Mouse (Mus musculus) Patski (cell line): Measurements from ENCODE around the gene Gm13043. TPM values are rescaled to one million over a fixed set of nuclear protein-coding genes. Genes with fewer than 3 reads are reported as not detected.
"Not testable (repeated sequence)": the region's sequence is repeated elsewhere in the genome, so short reads cannot be mapped to it uniquely, and the experiment has no call there.

Experiments
- ATAC-seq: fragments of 100-300 bp; one replicate; pipeline ENCODE4 v1.8.0; 2021
- CTCF ChIA-PET: fragments of 350-600 bp; sonication (Branson Sonifier 250); formaldehyde crosslinking; loops from one replicate; lab custom pipeline; 2022; ENCODE audit warnings: inconsistent platforms; lab: Charles Lee
- POLR2A ChIA-PET: fragments of 350-600 bp; sonication (Branson Sonifier 250); formaldehyde crosslinking; loops from one replicate; lab custom pipeline; 2022; ENCODE audit warnings: antibody characterized with exemption, inconsistent platforms; lab: Charles Lee
- DNase-seq: peaks from one replicate; pipeline ENCODE4 v3.0.0-alpha.2; 2011; ENCODE audit warnings: low read depth, low spot score
- H3K27me3 ChIP-seq: fragments of 371-371 bp; one replicate; pipeline ENCODE4 v1.5.1; 2021
- CTCF ChIP-seq: fragments of 100-300 bp; IDR thresholded peaks from one replicate; pipeline ENCODE4 v1.5.1; 2021
- in situ Hi-C: fragments of 300-500 bp; cut with MboI; formaldehyde crosslinking; loops from 3 replicates; pipeline ENCODE4 v1.11.1; 2018; ENCODE audit warnings: low pct_unique_long_range_greater_than_20kb, mixed read lengths
- polyA plus RNA-seq: library from polyadenylated mRNA; unstranded; gene quantifications from one replicate; pipeline ENCODE4 v1.2.3, GENCODE M21; 2021

Gm13043 gene
- not detected for polyA plus RNA-seq

DNA sequence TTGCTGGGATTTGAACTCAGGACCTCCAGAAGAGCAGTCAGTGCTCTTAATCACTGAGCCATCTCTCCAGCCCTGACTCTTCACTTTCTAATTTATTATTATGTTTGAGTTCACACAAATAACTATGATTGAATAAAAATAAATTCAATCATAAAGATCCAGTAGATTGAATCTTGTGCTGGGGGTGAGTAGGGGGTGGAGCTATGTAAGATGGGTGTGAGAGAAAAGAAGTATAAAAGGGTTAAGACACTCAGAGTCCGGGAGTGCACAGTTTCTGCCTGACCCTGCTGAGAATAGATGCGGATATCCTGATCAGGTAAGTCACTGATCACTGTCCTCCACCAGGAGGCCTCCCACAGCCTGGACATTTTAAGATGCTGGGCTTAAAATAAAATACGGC is at the start of gene Gm13043:
TSS of gene Gm13043 (plus strand) at position 301 of the 400 bp plus-strand sequence.
- no peaks in the 10 kb centered on the region for H3K27me3 ChIP-seq
- ATAC-seq (no peak), DNase-seq (no peak)
- no peak for TF ChIP-seq CTCF
- in situ Hi-C loops: no loop called here
- CTCF ChIA-PET: no interaction called here
- POLR2A ChIA-PET: no interaction called here

DNA sequence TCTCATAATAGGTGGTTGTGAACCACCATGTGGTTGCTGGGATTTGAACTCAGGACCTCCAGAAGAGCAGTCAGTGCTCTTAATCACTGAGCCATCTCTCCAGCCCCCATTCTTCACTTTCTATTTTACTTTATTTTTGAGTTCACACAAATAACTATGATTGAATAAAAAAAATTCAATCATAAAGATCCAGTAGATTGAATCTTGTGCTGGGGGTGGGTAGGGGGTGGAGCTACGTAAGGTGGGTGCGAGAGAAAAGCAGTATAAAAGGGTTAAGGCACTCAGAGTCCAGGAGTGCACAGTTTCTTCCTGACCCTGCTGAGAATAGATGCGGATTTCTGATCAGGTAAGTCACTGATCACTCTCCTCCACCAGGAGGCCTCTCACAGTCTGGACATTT is 24.5 kb downstream of the Gm13043 start, which contains the start of gene Gm13040:
TSS of gene Gm13040 (plus strand) at position 301 of the 400 bp plus-strand sequence.
- ATAC-seq, H3K27me3 ChIP-seq, DNase-seq, POLR2A ChIA-PET, in situ Hi-C loops, CTCF ChIA-PET: not testable (repeated sequence)

DNA sequence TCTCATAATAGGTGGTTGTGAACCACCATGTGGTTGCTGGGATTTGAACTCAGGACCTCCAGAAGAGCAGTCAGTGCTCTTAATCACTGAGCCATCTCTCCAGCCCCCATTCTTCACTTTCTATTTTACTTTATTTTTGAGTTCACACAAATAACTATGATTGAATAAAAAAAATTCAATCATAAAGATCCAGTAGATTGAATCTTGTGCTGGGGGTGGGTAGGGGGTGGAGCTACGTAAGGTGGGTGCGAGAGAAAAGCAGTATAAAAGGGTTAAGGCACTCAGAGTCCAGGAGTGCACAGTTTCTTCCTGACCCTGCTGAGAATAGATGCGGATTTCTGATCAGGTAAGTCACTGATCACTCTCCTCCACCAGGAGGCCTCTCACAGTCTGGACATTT is 40.3 kb downstream of the Gm13043 start, which contains the start of the genes BC080695 and Gm13057:
TSS of gene BC080695 (plus strand) at position 301 of the 400 bp plus-strand sequence.
TSS of gene Gm13057 (plus strand) at position 310 of the 400 bp plus-strand sequence.
- POLR2A ChIA-PET, in situ Hi-C loops, H3K27me3 ChIP-seq, ATAC-seq, DNase-seq, CTCF ChIA-PET: not testable (repeated sequence)

Other genes with a start within 250 kb of the Gm13043 start
- gene Pdpn, start 211.8 kb upstream of the Gm13043 start, polyA plus RNA-seq: 296 TPM
- not detected for gene Lrrc38, start 161.6 kb upstream of the Gm13043 start, polyA plus RNA-seq
- gene Pramel1, start 116.9 kb upstream of the Gm13043 start, polyA plus RNA-seq: not detected
- 17.4 TPM for gene Pramef8, start 98.9 kb upstream of the Gm13043 start, polyA plus RNA-seq
- gene Oog4, start 61.0 kb upstream of the Gm13043 start, polyA plus RNA-seq: not detected
- gene Gm13040, start 24.6 kb downstream of the Gm13043 start, polyA plus RNA-seq: not detected
- gene BC080695, start 40.4 kb downstream of the Gm13043 start, polyA plus RNA-seq: not detected
- not detected for gene Gm13057, start 40.4 kb downstream of the Gm13043 start, polyA plus RNA-seq
- not detected for gene Gm13083, start 103.7 kb downstream of the Gm13043 start, polyA plus RNA-seq
- not detected for gene Gm13088, start 145.9 kb downstream of the Gm13043 start, polyA plus RNA-seq
- gene Gm13089, start 191.4 kb downstream of the Gm13043 start, polyA plus RNA-seq: not detected
- not detected for gene Gm13078, start 208.1 kb downstream of the Gm13043 start, polyA plus RNA-seq